Mouse (Mus musculus) liver, postnatal 0 days (tissue): ENCODE measurements at regions not wholly inside any gene's neighbourhood (a gene's known extent, or its start where the extent isn't known, plus 50 kb on each side); places are given as distances from the start of the nearest gene placed in this dataset.

Source experiments
- CTCF ChIP-seq: sonication (generic); IDR thresholded peaks from 2 replicates; pipeline ENCODE4 v1.5.1; 2016; ENCODE audit warnings: antibody characterized with exemption, low read depth
- EP300 ChIP-seq: IDR thresholded peaks from 2 replicates; pipeline ENCODE4 v1.6.1; 2016; ENCODE audit warnings: antibody characterized with exemption, low read depth, mild to moderate bottlenecking

GRCm38 (mm10) chr8:23505966-23506365 is 1094.8 kb downstream of the Mrps31 start:
- TF ChIP-seq CTCF (no peak), EP300 (no peak)
